ENCODE assay signal across 12 mouse cellular contexts in the genomic region with DNA sequence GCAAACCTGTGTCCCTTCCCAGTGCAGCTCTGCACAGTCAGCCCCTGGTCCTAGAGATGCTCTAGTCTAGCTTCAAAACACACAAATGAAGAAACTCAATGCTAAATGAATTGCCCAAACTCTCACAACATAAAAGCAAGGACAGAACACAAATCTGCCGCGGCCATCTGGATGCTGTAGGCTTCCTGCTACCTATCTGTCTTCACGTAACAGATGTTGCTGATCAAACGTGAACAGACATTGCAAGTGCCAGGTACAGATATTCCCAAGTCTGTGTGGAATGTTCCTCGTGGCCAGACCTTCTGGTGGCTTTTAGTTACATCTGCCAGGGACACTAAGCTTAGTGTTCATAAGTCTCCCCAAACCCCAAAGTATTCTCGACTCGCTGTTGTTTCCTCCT.
"Had no signal": no experiment of that assay in that cellular context is flagged by ENCODE, and none has a peak within 500 bp of the region (broad histone marks: within the 10 kb centered on the region; RNA-seq: fewer than 3 reads in every experiment).

No protein-coding gene starts in this region.

- H3K27ac ChIP-seq: left cerebral cortex, adult 2 months; limb, embryonic 10.5 days; liver, embryonic 15.5 days; midbrain, embryonic 13.5 days had no signal

- H3K36me3 ChIP-seq: limb, embryonic 10.5 days; liver, embryonic 15.5 days; midbrain, embryonic 13.5 days had no signal

- H3K4me3 ChIP-seq: left cerebral cortex, adult 2 months; limb, embryonic 10.5 days; liver, embryonic 15.5 days; midbrain, embryonic 13.5 days had no signal

- H3K9me3 ChIP-seq: limb, embryonic 10.5 days; liver, embryonic 15.5 days; midbrain, embryonic 13.5 days had no signal

- H3K4me1 ChIP-seq: liver, embryonic 15.5 days had no signal

- H3K4me2 ChIP-seq: liver, embryonic 11.5 days; liver, embryonic 15.5 days; midbrain, embryonic 13.5 days had no signal

- H3K27me3 ChIP-seq: liver, embryonic 15.5 days; midbrain, embryonic 13.5 days had no signal

- H3K9ac ChIP-seq: liver, embryonic 15.5 days; midbrain, embryonic 13.5 days had no signal

- ATAC-seq: lung, postnatal 0 days; midbrain, embryonic 13.5 days had no signal

- DNase-seq: kidney, adult 18-20 months; kidney, postnatal 10 days; kidney, postnatal 4 days; lung, adult 2 months; lung, postnatal 36 days; thymus, postnatal 36 days had no signal
